Mouse (Mus musculus) testis, postnatal 10 days (tissue): ENCODE measurements at regions not wholly inside any gene's neighbourhood (a gene's known extent, or its start where the extent isn't known, plus 50 kb on each side); places are given as distances from the start of the nearest gene placed in this dataset.

ENCODE experiments used
- DNase-seq: peaks from one replicate; pipeline ENCODE4 v3.0.0; 2021; ENCODE audit warnings: low spot score

DNA sequence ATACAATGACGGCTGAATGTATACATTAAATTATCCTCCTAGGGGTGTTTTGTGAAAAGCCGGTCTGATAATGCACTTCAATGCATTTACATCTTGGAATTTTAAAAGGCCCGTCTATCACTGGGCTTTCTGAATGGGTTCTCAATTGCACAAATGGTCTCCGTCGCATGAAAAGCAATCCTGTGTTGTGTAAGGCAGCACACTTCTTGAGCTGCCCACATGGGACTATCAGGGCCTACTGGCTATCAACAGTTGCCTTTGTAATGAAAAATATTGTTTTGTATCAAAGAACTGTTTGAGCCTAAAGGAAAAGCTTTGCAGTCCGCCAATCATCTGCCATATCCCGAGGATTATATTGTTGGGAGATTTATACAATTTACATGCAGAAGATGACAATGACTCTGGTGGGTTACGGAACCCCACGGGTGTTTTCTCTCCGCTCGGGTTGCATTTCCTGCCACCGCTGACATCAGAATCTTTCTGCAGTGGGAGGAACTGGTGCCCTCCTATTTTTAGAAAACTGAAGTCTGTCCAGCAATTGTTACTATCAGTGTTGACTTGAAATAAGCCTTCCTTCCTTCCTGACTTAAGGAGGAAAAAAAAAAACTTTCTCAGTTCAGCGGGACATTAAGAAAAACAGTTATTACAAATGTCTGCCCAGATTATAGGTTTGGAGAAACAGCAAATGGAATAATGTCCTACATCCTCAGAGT lies 118.7 kb downstream of the Tmem26 start:
- DNase-seq = no peak

DNA sequence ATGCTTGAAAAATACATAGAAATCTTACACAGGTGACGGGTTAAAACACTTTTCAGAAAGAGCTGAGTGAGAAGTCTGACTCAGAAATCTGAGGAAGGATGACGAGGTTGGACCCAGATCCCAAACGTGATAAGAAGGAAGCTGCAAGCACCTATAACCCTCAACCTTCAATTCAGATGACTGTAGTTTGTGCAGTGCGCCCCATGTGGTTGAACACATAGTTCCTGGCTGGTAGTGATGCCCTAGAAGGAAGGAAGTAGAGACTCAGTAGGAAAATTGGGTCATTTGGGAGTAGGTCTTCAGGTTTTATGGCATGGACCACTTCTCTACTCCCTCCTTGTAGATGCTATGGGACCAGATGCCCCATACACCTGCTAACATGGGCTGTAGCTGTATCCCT lies 120.6 kb downstream of the Tmem26 start:
- DNase-seq = no peak

DNA sequence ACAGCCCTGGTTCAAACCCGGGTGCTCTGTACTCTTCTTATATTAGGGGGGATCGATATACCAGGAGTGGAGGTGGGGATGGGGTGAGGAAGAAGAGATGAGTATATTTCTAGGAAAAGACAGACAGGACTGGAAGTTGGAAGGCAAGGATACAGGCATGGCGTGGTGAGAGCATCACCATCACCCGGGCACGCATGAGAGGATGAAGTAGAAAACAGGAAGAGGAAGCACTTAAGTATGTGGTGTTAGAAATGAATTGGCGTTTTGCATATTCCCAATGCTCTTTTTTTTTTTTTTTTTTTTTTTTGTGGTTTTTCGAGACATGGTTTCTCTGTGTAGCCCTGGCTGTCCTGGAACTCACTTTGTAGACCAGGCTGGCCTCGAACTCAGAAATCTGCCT lies 121.2 kb downstream of the Tmem26 start:
- no peak for DNase-seq

DNA sequence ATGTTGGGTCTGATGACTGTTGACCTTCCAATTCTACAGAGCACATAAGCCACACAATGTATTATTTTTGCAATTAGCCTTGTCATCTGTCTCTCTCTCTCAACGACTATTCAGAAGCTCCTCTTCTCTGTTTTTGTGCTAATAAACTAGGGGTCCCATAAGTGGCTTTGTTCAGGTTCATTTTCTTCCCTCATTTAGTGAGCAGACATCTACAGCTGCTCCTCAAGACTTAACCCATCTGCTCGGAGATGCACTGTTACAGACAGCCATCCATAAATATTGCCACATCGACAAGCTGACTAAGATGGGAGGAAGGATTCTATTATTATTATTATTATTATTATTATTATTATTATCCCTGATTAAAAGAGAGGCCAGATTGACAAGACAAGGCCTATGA lies 127.7 kb downstream of the Tmem26 start:
- no peak for DNase-seq

DNA sequence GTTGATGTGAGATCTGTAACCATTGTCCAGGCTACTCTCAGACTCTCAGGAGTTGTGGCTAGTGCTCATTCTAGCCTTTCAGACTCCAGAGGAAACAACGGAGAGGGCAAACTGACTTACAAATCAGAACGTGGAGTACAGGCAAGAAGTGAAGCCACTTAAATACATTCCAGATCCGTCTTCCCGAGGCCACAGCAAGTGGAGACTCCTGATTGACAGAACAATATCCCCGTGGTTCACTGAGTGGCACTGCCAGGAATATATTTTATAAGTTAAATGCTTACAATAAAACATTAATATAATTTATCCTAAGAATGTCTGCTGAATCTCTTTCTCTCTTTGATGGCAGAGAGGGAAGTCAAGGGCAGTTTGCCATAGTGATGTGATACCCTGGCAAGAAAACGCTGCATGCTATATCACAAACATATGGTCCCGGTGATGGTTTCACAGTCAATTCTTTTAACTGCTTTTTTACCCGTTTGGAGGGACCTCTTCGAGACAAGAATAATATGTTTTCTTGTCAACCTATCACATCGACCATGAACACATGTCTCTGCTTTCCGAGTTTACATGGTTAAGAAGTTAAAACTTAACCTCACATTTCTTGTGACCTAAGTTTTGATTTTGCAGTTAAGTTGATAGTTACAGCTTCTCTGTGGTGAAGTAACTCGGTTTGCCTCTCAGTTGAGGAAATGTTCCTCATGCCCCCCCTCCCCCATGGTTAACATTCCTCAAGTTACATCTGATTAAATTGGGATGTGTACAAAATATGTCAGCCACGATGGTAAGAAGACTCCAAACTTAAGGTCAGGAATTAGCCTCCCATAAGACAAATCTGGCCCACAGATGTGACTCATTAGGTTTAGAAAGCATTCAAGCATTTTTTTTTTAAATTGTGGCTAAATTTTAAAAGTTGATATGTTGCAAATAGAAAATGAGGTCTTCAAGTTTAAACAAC lies 132.8 kb downstream of the Tmem26 start:
- DNase-seq = no peak

DNA sequence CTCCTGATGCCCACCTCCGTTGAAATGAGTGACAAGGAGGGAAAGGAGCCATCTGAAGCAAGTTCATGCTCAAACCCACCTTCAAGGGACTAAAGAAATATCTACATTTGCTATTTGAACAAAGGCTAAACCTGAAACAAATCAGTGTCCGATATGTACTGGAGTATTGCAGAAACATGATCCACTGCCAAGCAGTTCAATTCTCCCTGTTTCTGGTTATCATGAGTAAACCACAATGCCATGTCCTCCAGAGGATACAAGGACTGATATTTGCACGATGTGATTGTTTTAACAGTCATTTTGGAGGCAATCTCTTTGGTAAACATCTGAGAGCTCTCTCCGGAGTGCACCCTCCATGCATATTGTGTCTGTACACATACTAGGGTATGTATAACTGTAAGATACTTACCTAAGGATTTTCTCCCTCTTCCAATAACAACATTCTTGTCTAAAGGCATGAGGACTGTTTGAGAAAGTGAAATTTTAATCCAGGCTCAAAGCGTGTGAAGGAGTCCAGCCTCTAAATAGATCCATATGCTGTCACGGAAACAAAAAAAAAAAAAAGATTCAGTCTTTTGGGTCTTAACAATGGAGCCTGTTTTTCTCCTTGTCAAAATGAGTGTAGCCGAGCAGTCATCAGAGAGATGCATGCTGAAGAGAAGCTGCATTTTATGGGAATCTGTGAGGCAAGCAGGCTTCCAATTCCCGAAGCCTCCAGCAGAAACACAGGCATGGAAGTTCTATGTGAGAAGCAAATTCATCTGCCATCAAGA lies 141.3 kb downstream of the Tmem26 start:
- DNase-seq = no peak

DNA sequence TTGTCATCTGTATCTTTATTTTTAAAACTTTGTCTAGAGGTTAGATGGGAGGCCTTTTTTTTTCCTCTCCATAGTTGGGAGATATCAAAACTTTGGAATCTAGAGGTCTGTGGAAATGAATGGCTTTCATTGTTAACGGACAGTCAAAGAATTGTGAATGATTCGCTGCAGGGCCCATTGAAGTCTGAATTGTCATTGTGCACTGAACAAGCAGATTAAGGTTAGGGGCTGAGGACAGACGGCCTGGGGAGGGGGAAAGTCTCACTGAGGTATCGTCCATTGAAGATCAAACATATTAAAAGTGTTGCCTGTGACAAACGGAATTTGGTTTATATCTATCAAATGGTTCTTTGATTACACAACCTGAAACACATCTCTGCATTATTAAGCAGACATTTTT lies 142.3 kb downstream of the Tmem26 start:
- DNase-seq = no peak

DNA sequence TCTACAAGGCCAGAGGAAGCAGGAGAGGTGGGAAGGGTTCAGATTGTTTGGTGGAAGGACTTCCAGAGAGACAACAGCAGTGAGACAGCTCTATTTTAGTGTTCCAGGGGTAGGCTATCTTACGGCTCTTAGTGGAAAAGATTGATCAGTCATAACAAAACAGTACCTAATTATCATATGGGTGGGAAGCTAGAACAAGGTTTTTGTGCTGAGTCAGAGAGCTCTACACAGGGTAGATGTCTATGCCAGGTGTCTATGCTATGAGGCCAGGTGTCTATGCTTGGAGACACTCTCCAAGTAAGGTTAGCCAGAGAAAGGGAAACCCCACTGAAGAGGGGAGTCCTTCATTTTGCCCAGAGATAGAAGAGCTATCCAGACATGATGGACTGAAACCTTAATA lies 143.9 kb downstream of the Tmem26 start:
- no peak for DNase-seq

DNA sequence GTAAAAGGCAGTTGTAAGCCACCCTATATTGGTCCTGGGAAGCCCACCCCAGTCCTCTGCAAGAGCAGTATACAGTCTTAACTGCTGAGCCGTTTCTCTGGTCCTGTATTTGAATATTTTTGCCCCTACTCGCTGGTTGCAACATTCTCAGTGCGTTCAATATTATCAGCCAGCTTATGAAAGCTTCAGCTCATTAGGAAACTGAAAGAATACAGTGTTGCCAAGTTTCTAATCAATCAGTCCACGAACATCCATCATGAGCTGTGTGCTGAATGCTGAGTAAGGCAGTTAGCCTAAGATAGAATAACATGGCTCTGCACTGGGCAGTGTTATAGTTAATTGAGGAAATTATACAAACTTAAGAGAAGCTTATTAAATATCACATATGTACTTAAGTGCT lies 148.7 kb downstream of the Tmem26 start:
- no peak for DNase-seq

DNA sequence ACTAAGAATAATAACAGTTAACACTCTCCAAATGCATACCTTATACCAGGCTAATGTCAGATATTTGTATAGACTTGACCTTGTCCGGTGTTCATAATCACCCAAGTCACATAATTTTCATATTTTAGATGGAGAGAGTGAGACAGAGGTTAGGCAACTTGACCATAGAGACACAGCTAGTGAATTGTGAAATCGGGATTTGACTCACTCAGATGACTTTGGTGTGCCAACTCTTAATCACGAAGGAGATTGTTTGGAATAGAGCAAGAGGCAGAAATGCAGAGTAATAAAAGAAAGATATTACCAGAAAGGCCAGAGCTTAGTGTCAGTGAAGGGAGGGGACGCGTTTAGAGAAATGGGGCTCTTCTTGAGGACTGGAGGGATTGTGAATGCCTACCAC lies 152.2 kb downstream of the Tmem26 start:
- no peak for DNase-seq

DNA sequence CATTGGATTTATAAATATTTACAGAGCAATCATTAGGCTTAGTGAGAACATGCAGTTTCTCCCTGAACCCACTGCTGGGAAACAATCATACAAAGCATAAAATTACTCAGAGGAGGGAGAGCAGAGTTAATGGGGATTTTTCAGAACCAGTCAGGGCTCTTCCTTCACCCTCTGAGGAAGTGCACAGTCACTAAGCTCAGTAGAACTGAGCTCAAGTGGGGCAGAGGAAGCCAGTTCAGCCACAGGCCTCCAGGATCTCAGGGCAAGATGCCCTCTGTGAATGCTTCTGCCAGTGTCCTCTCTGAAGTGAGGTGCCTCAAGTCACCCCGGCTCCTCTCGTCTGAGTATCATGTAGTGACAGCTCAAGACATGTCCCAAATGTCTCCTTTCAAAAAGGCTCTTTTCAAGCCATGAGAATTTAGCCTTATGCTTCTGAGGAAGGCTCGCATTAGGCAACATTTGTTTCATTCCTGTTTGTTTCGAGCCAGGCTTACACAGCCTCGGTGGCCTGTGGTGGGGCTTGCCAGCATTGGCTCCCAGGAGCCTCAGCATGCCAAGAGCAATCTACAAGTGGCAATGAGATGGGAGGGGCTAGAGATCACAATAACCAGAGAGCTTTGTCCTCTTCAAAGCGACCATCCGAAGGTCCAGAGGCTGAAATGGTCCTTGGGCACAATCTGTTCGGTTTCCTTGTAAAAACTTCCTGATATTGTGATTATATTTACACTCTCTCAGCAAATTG lies 169.8 kb downstream of the Tmem26 start:
- DNase-seq = no peak

DNA sequence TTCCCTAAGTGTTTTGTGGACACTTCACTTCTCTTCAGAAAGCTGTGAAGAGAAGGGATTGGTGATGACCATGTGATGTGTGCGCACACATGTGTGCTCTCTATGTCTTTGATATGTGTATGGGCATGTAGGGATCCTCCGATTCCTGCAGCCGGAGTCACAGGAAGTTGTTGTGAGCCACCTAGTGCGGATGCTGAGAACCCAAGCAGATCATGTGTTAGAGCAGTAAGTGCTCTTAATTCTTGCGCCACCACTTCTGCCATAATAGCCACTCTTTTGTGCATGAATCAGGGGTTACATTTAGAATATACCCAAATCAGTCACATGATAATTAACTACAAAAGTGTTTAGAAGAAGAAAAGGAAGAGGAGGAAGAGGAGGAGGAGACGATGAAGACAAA lies 170.7 kb downstream of the Tmem26 start:
- DNase-seq = no peak

DNA sequence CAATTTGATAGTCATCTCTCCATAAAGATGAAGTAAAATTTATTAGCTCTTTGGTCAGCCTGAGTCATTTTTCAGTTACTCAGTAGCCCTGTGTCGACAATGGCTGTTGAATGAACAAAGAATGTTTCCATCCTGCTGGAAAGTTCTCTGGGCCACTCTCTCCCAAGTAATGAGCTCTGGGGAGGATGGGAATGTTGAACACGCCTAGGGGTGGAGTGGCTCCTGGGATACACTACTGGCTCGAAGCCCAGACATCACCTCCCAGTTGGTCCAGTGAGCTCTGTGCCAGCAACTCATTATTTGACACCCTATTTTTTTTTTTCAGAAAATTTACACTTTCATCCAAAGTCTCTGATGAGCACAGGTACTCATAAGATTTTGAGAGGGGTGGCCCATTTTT lies 174.1 kb downstream of the Tmem26 start:
- DNase-seq = no peak

DNA sequence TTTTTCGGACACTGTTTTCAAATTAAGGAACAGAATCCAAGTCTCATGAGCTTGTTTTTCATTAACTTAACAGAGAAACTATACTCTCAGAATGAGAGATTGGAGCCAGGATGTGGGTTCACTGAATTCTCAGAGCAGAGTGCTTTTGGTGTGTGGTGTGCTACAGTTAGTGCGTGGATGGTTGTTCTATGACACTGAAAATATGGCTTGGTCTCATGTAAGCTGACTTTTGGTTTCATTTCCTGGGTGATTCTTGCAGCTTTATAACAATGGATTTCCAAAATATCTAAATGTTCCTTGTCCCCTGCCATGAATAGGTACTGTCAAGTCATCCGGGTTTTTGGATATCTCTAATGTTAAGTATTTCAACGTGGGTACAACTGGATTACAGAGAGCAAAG lies 177.7 kb downstream of the Tmem26 start:
- DNase-seq = no peak

DNA sequence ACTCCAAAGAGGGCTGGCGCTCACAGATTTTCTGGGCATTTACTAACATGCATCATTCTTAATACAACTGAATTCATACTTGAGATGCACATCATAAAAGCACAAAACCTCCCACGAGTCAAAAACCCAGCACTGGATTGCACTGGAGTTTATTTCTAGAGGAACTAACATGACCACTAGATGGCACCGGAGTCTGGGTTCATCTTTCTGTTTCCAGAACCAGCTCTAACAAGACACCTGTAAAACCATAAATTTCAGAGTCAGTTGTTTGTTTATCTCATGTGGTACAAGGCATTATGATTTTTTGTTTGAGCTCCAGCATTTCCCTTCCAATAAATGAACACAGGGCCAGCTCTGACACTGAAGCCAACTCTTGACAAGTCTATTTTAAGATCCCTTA lies 179.2 kb downstream of the Tmem26 start:
- peak; percentile 52 for DNase-seq

DNA sequence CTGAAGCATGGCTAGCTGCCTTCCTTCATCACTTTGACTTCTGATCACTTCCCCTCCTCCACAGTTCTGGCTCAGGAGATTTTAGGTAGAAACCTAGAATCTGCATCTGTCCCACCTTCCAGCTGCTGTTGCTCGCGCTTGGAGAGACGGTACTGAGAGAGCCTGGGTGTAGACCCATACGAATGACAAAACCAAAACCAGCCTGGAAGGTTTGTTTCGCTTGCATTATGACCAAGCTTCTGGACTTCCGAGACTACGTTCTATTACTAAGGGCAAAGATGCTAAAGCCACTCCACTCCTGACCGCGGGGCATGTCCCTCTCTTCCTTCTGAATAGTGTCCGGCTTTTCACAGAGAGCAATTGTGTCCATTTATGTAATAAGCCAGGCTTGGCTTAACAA lies 180.9 kb downstream of the Tmem26 start:
- DNase-seq = no peak

DNA sequence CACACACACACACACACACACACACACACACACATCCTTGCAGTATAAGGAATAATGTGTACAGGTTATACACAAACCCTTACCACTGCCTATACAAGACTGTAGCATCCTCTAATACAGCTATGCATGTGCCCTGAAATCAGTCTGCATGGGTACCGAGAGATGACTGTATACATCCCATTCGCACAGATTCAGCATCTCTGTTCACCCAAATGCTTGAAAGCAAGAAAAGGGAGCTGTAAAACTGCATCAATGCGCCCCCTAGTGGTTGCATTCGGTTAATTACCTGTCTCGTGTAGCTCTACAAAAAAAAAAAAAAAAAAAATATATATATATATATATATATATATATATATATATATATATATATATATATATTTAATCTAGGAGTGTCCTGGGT lies 184.8 kb downstream of the Tmem26 start:
- DNase-seq = peak; percentile 83

DNA sequence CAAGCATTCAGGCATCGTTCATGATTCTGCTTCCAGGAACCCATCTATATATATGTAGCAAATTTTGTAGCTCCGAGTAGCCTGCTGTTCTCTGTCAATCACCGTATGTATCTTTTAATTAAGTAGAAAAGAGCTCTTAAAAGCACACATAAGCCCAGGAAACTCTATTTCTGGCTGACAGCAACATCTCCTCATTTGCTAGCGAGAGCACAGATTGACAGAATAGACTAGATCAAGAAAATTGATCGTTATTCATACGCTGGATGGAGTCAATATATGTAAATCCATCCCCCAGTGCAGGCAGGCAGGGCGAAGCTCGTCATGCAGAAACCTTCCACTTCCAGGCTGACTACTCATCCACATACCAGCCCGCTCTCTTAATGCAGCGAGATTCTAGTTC lies 185.6 kb downstream of the Tmem26 start:
- no peak for DNase-seq

DNA sequence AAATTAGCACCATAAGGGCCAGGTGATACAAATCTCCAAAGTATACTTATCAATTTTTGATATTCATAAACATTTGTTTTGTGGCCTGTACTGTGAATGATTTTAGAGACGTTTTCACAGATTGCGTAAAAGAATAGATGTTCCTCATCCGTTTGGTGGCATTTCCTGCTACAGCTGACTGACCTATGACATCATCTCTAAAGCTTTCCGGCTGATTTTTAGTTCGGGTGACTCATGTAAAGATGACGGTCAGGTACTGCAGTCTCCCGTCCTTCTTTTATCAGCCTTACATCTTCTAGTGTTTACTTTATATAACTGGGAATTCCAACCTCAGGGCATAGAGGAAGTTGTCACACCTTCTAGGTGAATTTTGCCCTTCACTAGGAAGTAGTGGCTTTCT lies 192.7 kb downstream of the Tmem26 start:
- no peak for DNase-seq

DNA sequence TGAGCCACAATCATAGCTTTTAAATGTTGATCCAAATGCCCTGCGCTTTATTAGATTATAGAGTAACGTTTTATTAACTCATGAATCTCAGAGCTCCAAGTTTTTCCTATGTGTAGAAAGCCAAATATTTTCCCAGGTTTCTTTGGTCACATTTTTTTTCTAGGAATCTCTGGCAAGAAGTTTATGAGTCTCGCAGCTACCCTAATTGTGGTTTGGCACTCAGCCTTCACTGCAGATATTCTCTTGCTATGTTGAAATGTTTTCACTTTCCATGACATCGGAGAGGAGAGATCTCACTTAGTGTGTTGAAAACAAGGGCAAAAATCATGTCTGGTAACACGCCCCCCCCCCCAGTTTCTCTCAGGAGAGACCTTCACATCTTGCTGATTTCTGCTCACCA lies 212.4 kb downstream of the Tmem26 start:
- DNase-seq = no peak

DNA sequence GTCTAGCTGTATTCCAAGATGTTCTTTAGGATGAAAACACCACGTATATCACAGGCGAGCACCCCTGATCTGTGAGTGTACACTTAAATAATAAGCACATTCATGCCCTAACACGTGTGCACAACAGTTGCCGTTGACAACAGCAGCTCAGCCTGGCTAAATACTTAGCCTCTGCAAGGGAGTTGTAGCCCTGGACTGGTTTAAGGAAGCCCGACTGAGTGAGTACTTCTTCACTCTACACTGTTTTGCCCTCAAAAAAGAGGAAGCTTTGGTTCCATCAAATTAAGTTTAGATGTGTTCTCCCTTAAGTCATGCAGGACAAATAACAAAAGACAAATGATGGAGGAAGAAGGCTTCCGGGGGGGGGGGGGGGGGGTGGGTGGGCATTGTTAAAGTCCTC lies 208.0 kb upstream of the Rhobtb1 start:
- no peak for DNase-seq

DNA sequence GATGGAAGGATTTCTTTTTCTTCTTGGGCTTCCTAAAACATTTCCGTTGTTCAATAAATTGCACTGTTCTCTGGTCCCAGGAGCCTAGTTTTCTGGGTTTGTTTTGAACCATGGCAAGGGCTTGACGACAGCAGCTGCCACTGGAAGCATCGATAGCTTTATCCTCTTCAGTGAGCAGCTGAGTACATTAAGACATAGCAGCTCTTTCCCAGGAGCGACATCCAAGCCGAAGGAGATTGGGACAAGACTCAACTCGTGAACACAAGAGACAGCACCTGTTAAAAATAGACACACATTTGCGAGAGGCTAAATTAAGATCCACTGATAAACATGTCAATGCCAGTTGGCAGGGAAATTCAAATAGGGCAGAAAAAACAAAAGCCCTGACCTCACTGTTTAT lies 194.7 kb upstream of the Rhobtb1 start:
- no peak for DNase-seq
